ENCODE assay signal across 8 mouse cellular contexts in the genomic region with DNA sequence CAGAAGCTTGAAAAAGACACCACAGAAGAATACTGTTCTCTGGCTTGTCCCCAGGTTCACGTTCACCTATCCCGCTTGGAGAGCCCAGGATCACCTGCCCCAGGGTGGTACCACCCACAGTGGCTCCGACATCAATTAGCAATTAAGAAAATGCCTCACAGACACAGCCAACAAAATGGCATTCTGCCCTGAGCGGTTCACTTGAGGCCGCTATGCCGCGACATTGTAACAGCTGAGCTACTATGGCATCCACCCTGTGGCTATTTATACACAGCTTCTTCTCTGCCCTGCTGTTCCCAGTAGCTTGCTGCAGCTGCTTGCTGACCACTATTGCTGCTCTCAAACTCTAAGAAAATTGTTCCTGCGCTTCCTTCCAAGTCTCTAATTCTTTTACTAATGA. TPM values are rescaled to one million over a fixed set of nuclear protein-coding genes. Genes with fewer than 3 reads are reported as not detected.
DNase-seq lines count a peak whose midpoint lies in the region; ATAC-seq and TF ChIP-seq lines count a peak whose summit lies in the region.

No protein-coding gene starts in this region.

- ATAC-seq in frontal cortex, adult (ENCODE audit: low TSS enrichment): peak; percentile 39
- ATAC-seq in hindbrain, embryonic 16.5 days: peak; percentile 35; the same call in 1 of the 2 replicates
- ATAC-seq in midbrain, postnatal 0 days (ENCODE audit: low FRiP score): no peak

- 4% methylated on average over 8 of the region's 8 CpGs for WGBS in hindbrain, embryonic 16.5 days
- WGBS in midbrain, postnatal 0 days: 11% methylated on average over 8 of the region's 8 CpGs

- H3K9me3 ChIP-seq in hindbrain, embryonic 16.5 days (ENCODE audit: control insufficient read depth, low read length): no peaks in the 10 kb centered on the region
- H3K9me3 ChIP-seq in midbrain, postnatal 0 days (ENCODE audit: low read length): no peaks in the 10 kb centered on the region

- H3K27ac ChIP-seq in hindbrain, embryonic 16.5 days (ENCODE audit: low read depth, low read length): no peak overlapping the region
- no peak overlapping the region for H3K27ac ChIP-seq in midbrain, postnatal 0 days (ENCODE audit: low read depth, low read length)

- TF ChIP-seq CTCF in midbrain, postnatal 0 days (IDR thresholded peaks at IDR 0.05): no peak

- peak overlapping the region; percentile 71 for H3K4me2 ChIP-seq in hindbrain, embryonic 16.5 days (ENCODE audit: low read length)
- H3K4me2 ChIP-seq in midbrain, postnatal 0 days (ENCODE audit: low read depth, low read length, poor library complexity, severe bottlenecking): peak overlapping the region; percentile 67

- H3K36me3 ChIP-seq in hindbrain, embryonic 16.5 days (ENCODE audit: control insufficient read depth, insufficient read depth, low read length): no peaks in the 10 kb centered on the region
- no peaks in the 10 kb centered on the region for H3K36me3 ChIP-seq in midbrain, postnatal 0 days (ENCODE audit: insufficient read depth, low read length)

- no peak overlapping the region for H3K4me3 ChIP-seq in hindbrain, embryonic 16.5 days (ENCODE audit: low read length)
- no peak overlapping the region; the same call in 1 of the 2 replicates for H3K4me3 ChIP-seq in midbrain, postnatal 0 days (ENCODE audit: low read depth, low read length)

- peaks cover 14% of the 10 kb centered on the region for H3K4me1 ChIP-seq in hindbrain, embryonic 16.5 days (ENCODE audit: control insufficient read depth, insufficient read depth, low read depth, low read length)
- H3K4me1 ChIP-seq in midbrain, postnatal 0 days (ENCODE audit: insufficient read depth, low read length): peaks cover 14% of the 10 kb centered on the region

- no peak overlapping the region for H3K9ac ChIP-seq in hindbrain, embryonic 16.5 days (ENCODE audit: low read depth, low read length)
- no peak overlapping the region for H3K9ac ChIP-seq in midbrain, postnatal 0 days (replicated peaks; ENCODE audit: low read length, poor library complexity, severe bottlenecking)

- peaks cover 8% of the 10 kb centered on the region for H3K27me3 ChIP-seq in hindbrain, embryonic 16.5 days (replicated peaks; ENCODE audit: control insufficient read depth, insufficient read depth, low read length)
- H3K27me3 ChIP-seq in midbrain, postnatal 0 days (ENCODE audit: insufficient read depth, low read length): peaks cover 5% of the 10 kb centered on the region

- no peak for DNase-seq in frontal cortex, postnatal 10 days (ENCODE audit: low spot score in 2 of 2)
- peak; percentile 29 to 43 for DNase-seq in cerebellum, adult 18-20 months
- DNase-seq in gastrocnemius, postnatal 10 days: peak; percentile 56
- peak; percentile 43 for DNase-seq in midbrain, postnatal 0 days (ENCODE audit: low spot score)
- DNase-seq in c-Kit-positive CD71-positive TER-119-positive erythroid progenitor cells, embryonic 14.5 days (ENCODE audit: low spot score): no peak
- no peak for DNase-seq in adrenal gland, postnatal 4 days (ENCODE audit: low spot score in 2 of 2)

RNA-seq across cellular contexts. Expression of a gene that starts 52.5 kb away (rescaled TPM):
- 10 to 100 TPM; 42.8 to 50.4 TPM for total RNA-seq in gastrocnemius, postnatal 10 days (2021)
- 73.8 and 77.7 TPM in 2 replicates for polyA plus RNA-seq in hindbrain, embryonic 16.5 days (2015; fragmentation: Nextera tagmentation; extraction: Ambion mirVana)
- total RNA-seq in midbrain, postnatal 0 days (2014; rRNA removed): 51.1 and 60.3 TPM in 2 replicates
- 56.7 and 60.2 TPM in 2 replicates for polyA plus RNA-seq in midbrain, postnatal 0 days (2015; fragmentation: Nextera tagmentation; extraction: Ambion mirVana)
- total RNA-seq in adrenal gland, postnatal 4 days (2021): 10 to 100 TPM; 79.0 to 85.1 TPM

RNA-seq across cellular contexts. Expression of a gene that starts 53.4 kb away (rescaled TPM):
- total RNA-seq in gastrocnemius, postnatal 10 days (2021): 10 to 100 TPM; 11.6 to 14.3 TPM
- 5.7 and 6.4 TPM in 2 replicates for polyA plus RNA-seq in hindbrain, embryonic 16.5 days (2015; fragmentation: Nextera tagmentation; extraction: Ambion mirVana)
- 26.1 TPM in 2 replicates for total RNA-seq in midbrain, postnatal 0 days (2014; rRNA removed)
- 4.5 and 5.2 TPM in 2 replicates for polyA plus RNA-seq in midbrain, postnatal 0 days (2015; fragmentation: Nextera tagmentation; extraction: Ambion mirVana)
- 10 to 100 TPM; 26.2 to 28.3 TPM for total RNA-seq in adrenal gland, postnatal 4 days (2021)

Comparison
In these comparisons a context has a peak if more than half of its experiments do, and no peak if none do; other contexts are left out.
1. DNase-seq: peak in cerebellum, adult 18-20 months (2 of 2), gastrocnemius, postnatal 10 days (single experiment) and midbrain, postnatal 0 days (single experiment); none in frontal cortex, postnatal 10 days (0 of 2), c-Kit-positive CD71-positive TER-119-positive erythroid progenitor cells, embryonic 14.5 days (single experiment) and adrenal gland, postnatal 4 days (0 of 2).